Mouse (Mus musculus) left cerebral cortex, postnatal 14 days (tissue): Measurements from ENCODE around the gene Gtf2a2. TPM values are rescaled to one million over a fixed set of nuclear protein-coding genes. Genes with fewer than 3 reads are reported as not detected.
"Not testable (repeated sequence)": the region's sequence is repeated elsewhere in the genome, so short reads cannot be mapped to it uniquely, and the experiment has no call there.

Experiments
- DNase-seq, 2 experiments: peaks; one replicate each; pipeline ENCODE4 v3.0.0; 2021 to 2022; ENCODE audit warnings: low spot score in 2 of 2, mixed read lengths in 1 of 2
- intact Hi-C: fragments of 180-260 bp; cut with DNase I; formaldehyde crosslinking; loops from one replicate; pipeline ENCODE4 v1.15.1; 2025
- total RNA-seq, 2 experiments: library from RNA; stranded (reverse); gene quantifications; 2 replicates each; pipeline ENCODE4 v1.2.3; 2021

Gene Gtf2a2
- total RNA-seq, 2 experiments from 2014 or later, result 62.7 to 67.1 TPM

GRCm38 (mm10) chr9:70011537-70012407 lies 578 bp upstream of the Gtf2a2 start:
- intact Hi-C loops, result no loop called here
- no peak for DNase-seq

DNA sequence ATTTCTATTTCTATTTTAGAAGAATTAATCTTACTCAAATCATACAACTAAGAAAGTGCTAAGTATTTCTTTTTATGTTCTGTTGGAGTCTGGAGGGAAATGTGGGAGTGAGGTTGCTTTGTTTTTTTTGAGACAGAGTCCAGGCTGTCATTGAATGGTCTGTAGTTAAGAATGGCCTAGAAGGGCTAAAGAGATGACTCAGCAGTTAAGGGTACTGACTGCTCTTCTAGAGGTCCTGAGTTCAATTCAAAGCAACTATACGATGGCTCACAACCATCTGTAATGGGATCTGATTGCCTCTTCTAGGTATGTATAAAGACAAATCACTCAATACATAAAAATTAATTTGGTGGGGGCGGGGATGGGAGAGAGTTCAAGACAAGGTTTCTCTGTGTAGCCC lies 3.3 kb downstream of the Gtf2a2 start:
- intact Hi-C loops, result loop anchor here (5.0 kb wide), 1 partner anchor 62 kb away; no protein-coding TSS in a partner anchor
- no peak for DNase-seq

- DNase-seq, result peak in 1 of 2 experiments; percentile 35
- intact Hi-C loops, result loop anchor here (5.0 kb wide), 1 partner anchor 58 kb away; no protein-coding TSS in a partner anchor
These were observed 6.5 kb downstream of the Gtf2a2 start for GRCm38 (mm10) chr9:70018879-70019278.

GRCm38 (mm10) chr9:70021610-70022009 lies 9.3 kb downstream of the Gtf2a2 start:
- no peak for DNase-seq
- intact Hi-C loops, result no loop called here

DNA sequence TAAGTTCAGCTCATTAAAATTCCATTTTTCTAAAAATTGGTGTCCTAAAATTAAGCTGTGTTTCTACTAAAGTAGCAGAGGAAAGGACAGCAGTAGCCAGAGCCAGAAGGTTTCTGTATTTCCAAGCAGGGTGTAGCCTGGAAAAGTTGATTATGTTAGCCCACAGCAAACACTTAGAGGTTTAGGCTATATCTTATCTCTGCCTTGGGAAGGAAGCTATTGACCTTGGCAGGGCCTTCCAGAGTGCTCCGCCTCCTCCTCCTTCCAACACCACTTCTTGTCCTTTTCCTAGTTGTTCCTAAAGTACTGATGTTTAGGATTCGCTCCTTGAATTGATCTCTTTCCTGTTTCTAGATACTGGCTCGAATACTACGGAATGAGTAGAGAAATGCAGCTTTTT lies 9.7 kb downstream of the Gtf2a2 start:
- DNase-seq, result no peak
- intact Hi-C loops, result no loop called here

DNA sequence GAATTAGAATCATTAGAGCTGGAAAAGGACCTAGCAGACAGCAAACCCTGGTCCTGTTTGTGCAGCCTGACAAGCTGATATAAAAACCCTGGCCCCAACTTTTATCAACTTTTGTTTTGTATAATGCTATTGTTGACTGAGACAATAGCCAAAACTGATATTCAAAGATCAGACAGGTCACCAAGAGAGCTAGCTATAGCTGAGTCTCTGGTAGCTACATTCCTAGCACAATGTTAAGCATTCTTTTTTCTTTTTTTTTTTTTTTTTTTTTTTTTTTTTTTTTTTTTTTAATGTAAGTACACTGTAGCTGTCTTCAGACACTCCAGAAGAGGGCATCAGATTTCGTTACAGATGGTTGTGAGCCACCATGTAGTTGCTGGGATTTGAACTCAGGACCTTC lies 11.3 kb downstream of the Gtf2a2 start:
- DNase-seq, intact Hi-C loops: not testable (repeated sequence)

DNA sequence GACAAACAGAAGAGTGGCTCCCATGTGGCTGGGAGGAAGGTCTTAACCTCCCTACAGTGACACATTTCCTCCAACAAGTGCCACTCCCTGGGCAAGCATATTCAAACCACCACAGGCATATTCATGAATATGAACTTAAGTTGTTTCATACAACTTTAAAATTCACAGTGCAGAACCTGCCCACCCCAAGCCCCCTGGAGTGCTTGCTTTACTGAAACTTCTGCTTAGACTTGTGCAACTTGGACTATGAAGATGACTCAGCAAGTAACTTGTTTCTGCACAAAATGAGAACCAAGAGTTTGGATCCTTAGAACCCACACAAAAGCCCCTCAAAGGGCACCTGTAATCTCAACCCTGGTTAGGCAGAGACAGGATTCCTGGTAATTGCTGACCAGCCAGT lies 12.3 kb downstream of the Gtf2a2 start:
- intact Hi-C loops, result no loop called here
- DNase-seq, result no peak

- intact Hi-C loops, result no loop called here
- DNase-seq, result no peak
These were observed 13.1 kb downstream of the Gtf2a2 start for GRCm38 (mm10) chr9:70025365-70026012.

- intact Hi-C loops, result no loop called here
- no peak for DNase-seq
These were observed 19.8 kb downstream of the Gtf2a2 start for GRCm38 (mm10) chr9:70032167-70032566.

DNA sequence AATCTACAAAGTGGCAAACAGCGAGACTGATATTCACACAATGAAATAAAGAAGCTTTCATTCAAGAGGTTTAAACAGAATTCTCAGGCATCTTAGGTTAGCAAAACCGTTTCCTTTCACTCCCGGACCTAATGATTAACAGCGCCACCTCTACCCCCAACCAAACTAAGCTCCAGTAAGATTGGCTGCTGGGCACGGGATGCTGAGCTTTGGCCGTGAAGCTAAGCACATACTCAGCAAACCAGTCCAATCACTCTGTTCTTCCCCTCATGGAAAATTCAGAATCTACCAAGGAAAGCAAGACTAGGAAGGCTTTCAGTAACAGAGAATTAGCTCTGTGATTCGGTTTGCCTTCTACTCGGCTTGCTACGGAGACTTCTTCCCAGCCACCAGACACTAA lies 20.7 kb downstream of the Gtf2a2 start:
- no peak for DNase-seq
- intact Hi-C loops, result no loop called here

DNA sequence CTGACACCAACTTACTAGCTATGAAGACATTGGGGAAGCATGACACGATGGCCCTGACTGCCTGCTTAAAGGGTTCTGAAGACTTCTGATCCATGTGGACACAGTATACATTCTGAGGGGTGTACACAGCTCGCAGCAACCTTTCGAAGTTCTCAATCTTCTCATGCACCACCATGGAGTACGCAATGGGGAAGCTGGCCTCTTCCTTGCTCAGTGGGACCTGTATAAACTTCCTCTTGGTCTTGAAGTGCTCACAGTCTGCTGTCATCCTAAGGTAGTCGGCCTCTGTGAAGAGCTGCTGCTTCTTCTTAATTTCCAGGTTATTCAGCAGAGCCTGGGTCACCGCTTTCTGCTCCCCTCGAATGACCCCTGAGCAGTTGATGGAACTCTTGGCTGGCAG lies 22.4 kb downstream of the Gtf2a2 start:
- intact Hi-C loops, result no loop called here
- DNase-seq, result no peak

GRCm38 (mm10) chr9:70036646-70037045 lies 24.3 kb downstream of the Gtf2a2 start:
- no peak for DNase-seq
- intact Hi-C loops, result no loop called here

GRCm38 (mm10) chr9:70037988-70038387 lies 25.6 kb downstream of the Gtf2a2 start, which contains the start of gene Gcnt3:
Gcnt3 (minus strand) TSS chr9:70038088.
- intact Hi-C loops, result no loop called here

DNA sequence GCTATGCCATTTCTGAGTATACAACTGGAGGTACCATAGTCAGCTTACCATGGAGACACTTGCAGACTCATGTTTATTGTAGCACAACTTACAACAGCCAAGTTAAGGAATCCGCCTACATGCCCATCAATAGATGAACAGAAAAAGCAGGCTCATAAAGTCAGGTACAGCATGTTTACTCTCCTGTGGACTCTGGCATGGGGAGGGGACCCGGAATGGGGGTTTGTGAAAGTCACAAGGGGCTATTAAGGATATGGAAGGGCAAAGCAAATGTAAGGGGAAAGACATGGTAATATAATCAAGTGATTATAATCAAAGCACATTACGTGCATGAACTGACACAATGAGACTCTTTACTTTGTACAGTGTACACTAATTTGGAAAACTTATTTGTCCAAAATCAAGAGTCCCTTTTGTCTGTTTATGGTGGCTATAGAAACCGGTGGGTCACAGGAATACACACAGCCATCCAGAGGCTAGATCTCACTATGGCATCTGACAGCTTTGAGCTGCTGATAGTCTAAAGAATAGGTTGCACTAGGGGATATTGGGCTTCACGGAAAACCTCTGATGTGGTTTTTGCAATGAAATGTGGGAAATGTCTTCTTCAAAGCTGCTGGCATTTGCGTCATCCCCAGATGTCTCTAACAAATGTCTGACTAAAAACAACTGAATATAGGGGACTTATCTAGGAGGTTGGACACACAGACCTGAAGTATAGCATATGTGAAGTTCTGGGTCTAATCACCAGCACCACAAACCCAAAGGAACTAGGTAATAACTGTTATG lies 27.4 kb downstream of the Gtf2a2 start:
- intact Hi-C loops, result no loop called here
- no peak for DNase-seq

More at GRCm38 (mm10) chr9:70037988-70038387, 25.6 kb downstream of the Gtf2a2 start, which contains the start of gene Gcnt3:
- DNase-seq, result no peak

- DNase-seq, result no peak
- intact Hi-C loops, result no loop called here
These were observed 28.2 kb downstream of the Gtf2a2 start for GRCm38 (mm10) chr9:70040570-70040969.

DNA sequence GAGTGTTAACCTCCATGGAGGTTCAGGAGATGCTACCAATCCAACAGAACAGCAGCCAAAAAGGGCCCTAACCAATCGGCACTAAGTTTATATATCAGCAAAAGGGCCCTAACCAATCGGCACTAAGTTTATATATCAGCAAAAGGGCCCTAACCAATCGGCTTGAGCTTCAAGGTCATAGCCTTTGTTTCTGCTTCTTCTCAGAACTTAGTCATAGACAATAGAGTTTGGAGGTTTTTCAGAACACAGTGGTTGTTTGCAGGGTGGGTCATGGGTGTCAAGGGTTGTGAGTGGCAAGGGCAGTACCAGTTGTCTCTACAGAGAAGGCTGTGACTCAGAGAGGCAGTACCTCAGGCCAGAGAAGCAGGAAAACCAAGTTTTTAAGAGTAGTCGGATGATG lies 29.8 kb downstream of the Gtf2a2 start:
- intact Hi-C loops, result no loop called here
- no peak for DNase-seq

DNA sequence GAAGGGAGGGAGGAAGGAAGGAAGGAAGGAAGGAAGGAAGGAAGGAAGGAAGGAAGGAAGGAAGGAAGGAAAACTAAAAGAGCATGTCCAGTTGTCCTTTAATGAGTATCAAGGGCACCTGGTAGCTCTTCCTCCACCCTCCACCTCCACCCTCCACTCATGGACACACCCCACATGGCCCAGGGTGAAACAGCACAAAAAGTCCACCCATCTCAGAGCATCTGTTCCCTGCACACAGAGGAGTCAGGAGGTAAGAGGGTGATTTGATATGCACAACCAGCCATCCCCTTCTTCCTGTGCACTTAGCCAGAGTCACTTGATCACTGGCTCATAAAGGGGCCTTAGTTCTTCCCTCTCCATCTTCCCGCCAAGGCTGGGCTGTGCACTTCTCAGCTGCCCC lies 30.6 kb downstream of the Gtf2a2 start:
- DNase-seq, result no peak
- intact Hi-C loops, result no loop called here

GRCm38 (mm10) chr9:70044865-70045264 lies 32.5 kb downstream of the Gtf2a2 start:
- intact Hi-C loops, result no loop called here
- no peak for DNase-seq

GRCm38 (mm10) chr9:70046255-70046654 lies 33.9 kb downstream of the Gtf2a2 start:
- intact Hi-C loops, result no loop called here
- no peak for DNase-seq

GRCm38 (mm10) chr9:70047839-70048238 lies 35.5 kb downstream of the Gtf2a2 start:
- intact Hi-C loops, result no loop called here
- no peak for DNase-seq
